Mouse (Mus musculus) Patski (cell line): ENCODE measurements around the gene Cyp3a11. TPM values are rescaled to one million over a fixed set of nuclear protein-coding genes. Genes with fewer than 3 reads are reported as not detected.
A peak's percentile ranks its signal among the peaks of the same experiment; 100 is the strongest.
"Not testable (repeated sequence)": the region's sequence is repeated elsewhere in the genome, so short reads cannot be mapped to it uniquely, and the experiment has no call there.

ENCODE experiments used
- ATAC-seq: fragments of 100-300 bp; one replicate; pipeline ENCODE4 v1.8.0; 2021
- CTCF ChIA-PET: fragments of 350-600 bp; sonication (Branson Sonifier 250); formaldehyde crosslinking; loops from one replicate; lab custom pipeline; 2022; ENCODE audit warnings: inconsistent platforms; lab: Charles Lee
- POLR2A ChIA-PET: fragments of 350-600 bp; sonication (Branson Sonifier 250); formaldehyde crosslinking; loops from one replicate; lab custom pipeline; 2022; ENCODE audit warnings: antibody characterized with exemption, inconsistent platforms; lab: Charles Lee
- DNase-seq: peaks from one replicate; pipeline ENCODE4 v3.0.0-alpha.2; 2011; ENCODE audit warnings: low read depth, low spot score
- H3K27me3 ChIP-seq: fragments of 371-371 bp; one replicate; pipeline ENCODE4 v1.5.1; 2021
- CTCF ChIP-seq: fragments of 100-300 bp; IDR thresholded peaks from one replicate; pipeline ENCODE4 v1.5.1; 2021
- in situ Hi-C: fragments of 300-500 bp; cut with MboI; formaldehyde crosslinking; loops from 3 replicates; pipeline ENCODE4 v1.11.1; 2018; ENCODE audit warnings: low pct_unique_long_range_greater_than_20kb, mixed read lengths
- polyA plus RNA-seq: library from polyadenylated mRNA; unstranded; gene quantifications from one replicate; pipeline ENCODE4 v1.2.3, GENCODE M21; 2021

The Cyp3a11 gene
- not detected for polyA plus RNA-seq

- CTCF ChIA-PET = no interaction called here
- H3K27me3 ChIP-seq = no peaks in the 10 kb centered on the region
- POLR2A ChIA-PET = no interaction called here
- DNase-seq = no peak
- in situ Hi-C loops = no loop called here
- peak; percentile 11 for ATAC-seq
- no peak for TF ChIP-seq CTCF
These were observed at the start of gene Cyp3a11 for GRCm38 (mm10) chr5:145879688-145880087. Gene Cyp3a11, minus strand, starts transcription at chr5:145879964.

- ChIA-PET POLR2A (no interaction called here), CTCF (no interaction called here)
- ATAC-seq (no peak), DNase-seq (no peak)
- no peak for TF ChIP-seq CTCF
- in situ Hi-C loops = no loop called here
- H3K27me3 ChIP-seq = no peaks in the 10 kb centered on the region
These were observed 33.1 kb upstream of the Cyp3a11 start for GRCm38 (mm10) chr5:145912912-145913311.

- DNase-seq (no peak), ATAC-seq (no peak)
- in situ Hi-C loops = no loop called here
- TF ChIP-seq CTCF = no peak
- CTCF ChIA-PET = no interaction called here
- no peaks in the 10 kb centered on the region for H3K27me3 ChIP-seq
- POLR2A ChIA-PET = no interaction called here
These were observed 32.0 kb upstream of the Cyp3a11 start for GRCm38 (mm10) chr5:145911781-145912180.

- POLR2A ChIA-PET, ATAC-seq, H3K27me3 ChIP-seq, DNase-seq, in situ Hi-C loops, CTCF ChIA-PET: not testable (repeated sequence)
These were observed 27.2 kb upstream of the Cyp3a11 start for GRCm38 (mm10) chr5:145906937-145907336.

- CTCF ChIA-PET = no interaction called here
- POLR2A ChIA-PET = no interaction called here
- DNase-seq = no peak
- no peak for TF ChIP-seq CTCF
- no peak for ATAC-seq
- no peaks in the 10 kb centered on the region for H3K27me3 ChIP-seq
- in situ Hi-C loops = loop anchor here (5.0 kb wide), 1 partner anchor 472 kb away; no protein-coding TSS in a partner anchor
These were observed 24.8 kb upstream of the Cyp3a11 start for GRCm38 (mm10) chr5:145904535-145904934.

- DNase-seq = no peak
- TF ChIP-seq CTCF = no peak
- no peak for ATAC-seq
- in situ Hi-C loops = loop anchor here (5.0 kb wide), 1 partner anchor 471 kb away; no protein-coding TSS in a partner anchor
- no peaks in the 10 kb centered on the region for H3K27me3 ChIP-seq
- ChIA-PET POLR2A (no interaction called here), CTCF (no interaction called here)
These were observed 23.6 kb upstream of the Cyp3a11 start for GRCm38 (mm10) chr5:145903349-145903748.

- no peak for TF ChIP-seq CTCF
- in situ Hi-C loops = loop anchor here (5.0 kb wide), 1 partner anchor 468 kb away; no protein-coding TSS in a partner anchor
- H3K27me3 ChIP-seq = no peaks in the 10 kb centered on the region
- no peak for DNase-seq
- ChIA-PET CTCF (no interaction called here), POLR2A (no interaction called here)
- ATAC-seq = no peak
These were observed 20.7 kb upstream of the Cyp3a11 start for GRCm38 (mm10) chr5:145900436-145900990.

GRCm38 (mm10) chr5:145897271-145897670 is 17.5 kb upstream of the Cyp3a11 start:
- POLR2A ChIA-PET = no interaction called here
- no peak for ATAC-seq
- no peak for TF ChIP-seq CTCF
- no peaks in the 10 kb centered on the region for H3K27me3 ChIP-seq
- CTCF ChIA-PET = no interaction called here
- in situ Hi-C loops = no loop called here
- DNase-seq = no peak

GRCm38 (mm10) chr5:145881207-145881606 is 1.4 kb upstream of the Cyp3a11 start:
- no peak for ATAC-seq
- no peak for DNase-seq
- in situ Hi-C loops = no loop called here
- CTCF ChIA-PET = no interaction called here
- no peak for TF ChIP-seq CTCF
- no peaks in the 10 kb centered on the region for H3K27me3 ChIP-seq
- POLR2A ChIA-PET = no interaction called here

GRCm38 (mm10) chr5:145867433-145867832 is 12.3 kb downstream of the Cyp3a11 start:
- ATAC-seq, POLR2A ChIA-PET, DNase-seq, in situ Hi-C loops, CTCF ChIA-PET, H3K27me3 ChIP-seq: not testable (repeated sequence)

- H3K27me3 ChIP-seq, DNase-seq, POLR2A ChIA-PET, ATAC-seq, CTCF ChIA-PET, in situ Hi-C loops: not testable (repeated sequence)
These were observed 74.0 kb downstream of the Cyp3a11 start, which contains the start of gene Cyp3a44 for GRCm38 (mm10) chr5:145805796-145806195. Gene Cyp3a44, minus strand, starts transcription at chr5:145805874.

Other genes with a start within 250 kb of the Cyp3a11 start
- not detected for gene Cyp3a41a, start 159.8 kb downstream of the Cyp3a11 start, polyA plus RNA-seq
- gene Cyp3a44, start 74.1 kb downstream of the Cyp3a11 start, polyA plus RNA-seq = not detected
- not detected for gene Cyp3a25, start 129.7 kb upstream of the Cyp3a11 start, polyA plus RNA-seq
- gene Cyp3a59, start 199.3 kb upstream of the Cyp3a11 start, polyA plus RNA-seq = not detected